Mouse (Mus musculus) kidney, adult 11 months (tissue): ENCODE measurements around the gene Cfhr1.

Experiments used
- DNase-seq: peaks from one replicate; pipeline ENCODE4 v3.0.0; 2022

The Cfhr1 gene

DNA sequence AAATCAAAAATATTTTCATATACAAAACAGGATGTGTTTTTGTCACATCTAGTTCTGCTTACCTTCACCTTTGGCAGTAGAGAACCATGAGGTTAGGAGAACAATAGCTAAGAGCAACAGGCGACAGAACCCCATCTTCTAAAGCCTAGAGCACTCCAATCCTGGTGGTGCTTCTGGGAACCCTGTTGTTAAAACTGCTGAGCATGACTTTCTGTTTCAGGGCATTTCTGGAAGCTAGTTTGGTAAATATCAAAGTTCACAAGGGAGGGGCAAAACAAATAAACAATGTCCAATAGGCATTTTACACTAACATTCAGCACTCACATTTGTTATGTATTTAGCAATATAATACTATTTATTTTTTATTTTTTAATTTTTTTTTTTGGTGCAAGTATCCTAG is at the start of gene Cfhr1:
Gene Cfhr1, minus strand, starts transcription at position 249 of the 400 bp plus-strand sequence.
- no peak for DNase-seq

GRCm38 (mm10) chr1:139551311-139551710 is 8.8 kb downstream of the Cfhr1 start:
- DNase-seq, result no peak

DNA sequence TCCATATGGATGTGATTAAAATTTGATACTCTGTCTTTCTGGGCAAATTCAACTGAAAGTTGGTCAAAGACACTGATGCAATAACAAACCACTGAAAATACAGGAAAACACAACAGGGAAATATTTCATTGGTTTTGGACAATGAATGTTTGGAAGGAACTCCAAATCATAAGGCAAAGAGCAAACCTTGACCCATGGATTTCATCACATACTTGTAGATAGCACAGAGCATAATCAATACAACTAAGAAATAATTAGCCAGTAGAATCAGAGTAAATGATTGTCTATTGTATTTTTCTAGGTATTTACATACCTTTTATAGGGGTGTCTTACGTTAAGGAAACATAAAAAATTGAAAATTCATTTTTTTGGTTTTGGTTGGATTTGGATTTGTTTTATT is 11.5 kb downstream of the Cfhr1 start:
- no peak for DNase-seq

DNA sequence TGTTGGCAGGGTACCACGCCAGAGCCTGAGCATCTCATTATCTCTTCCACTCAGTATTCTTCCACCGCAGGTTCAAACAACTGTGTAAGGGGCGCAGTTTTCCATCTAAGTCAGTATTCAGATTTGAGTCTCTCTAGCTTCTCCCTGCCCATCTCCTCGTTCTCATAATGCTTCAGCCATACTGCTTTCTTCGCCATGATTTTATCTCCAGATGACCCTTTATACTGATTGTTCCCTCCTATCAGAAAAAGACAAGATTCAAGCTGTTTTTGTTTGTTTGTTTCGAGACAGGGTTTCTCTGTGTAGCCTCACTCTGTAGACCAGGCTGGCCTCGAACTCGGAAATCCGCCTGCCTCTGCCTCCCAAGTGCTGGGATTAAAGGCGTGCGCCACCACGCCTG is 45.5 kb downstream of the Cfhr1 start:
- DNase-seq, result no peak

DNA sequence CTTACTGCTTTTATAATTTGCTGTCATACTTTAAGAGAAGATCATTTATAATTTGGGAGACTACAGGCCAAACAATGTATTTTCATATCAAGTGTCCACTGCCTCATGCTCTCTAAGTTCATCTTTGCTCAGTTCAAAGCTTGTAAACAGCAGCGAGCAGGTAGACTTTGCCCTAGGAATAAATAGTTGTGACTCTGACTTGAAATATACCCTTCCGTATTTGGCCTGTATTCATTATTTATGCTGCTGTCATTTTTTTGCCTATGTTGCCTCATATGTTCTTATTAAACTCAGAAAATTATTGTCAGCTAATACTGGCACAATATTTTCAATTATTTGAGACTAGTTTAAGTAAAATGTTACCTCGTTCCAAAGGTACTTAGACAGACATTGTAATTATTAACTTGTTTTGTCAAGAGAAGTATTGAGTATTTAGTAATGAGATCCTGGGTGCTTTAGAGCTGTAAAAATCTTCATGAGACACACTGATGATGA is 58.8 kb downstream of the Cfhr1 start, which contains the start of gene F13b:
Gene F13b, plus strand, starts transcription at position 445 of the 495 bp plus-strand sequence.
- DNase-seq, result no peak

- DNase-seq, result no peak
Measured at GRCm38 (mm10) chr1:139499751-139500150, 60.3 kb downstream of the Cfhr1 start.
